Mouse (Mus musculus) cortical plate, adult 2 months (tissue): ENCODE results near the gene Chtop.

Experiments
- CTCF ChIP-seq: fragments of 200-500 bp; IDR thresholded peaks from 2 replicates; pipeline ENCODE4 v1.5.1; 2011; ENCODE audit warnings: mild to moderate bottlenecking, control low read depth, low read length; ENCODE audit not compliant: insufficient read depth; ENCODE audit errors: extremely low read depth
- POLR2A ChIP-seq: fragments of 200-500 bp; IDR thresholded peaks from 2 replicates; pipeline ENCODE4 v1.6.1; 2011; ENCODE audit warnings: mild to moderate bottlenecking, low read length, control low read depth; ENCODE audit not compliant: insufficient read depth; ENCODE audit errors: extremely low read depth

DNA sequence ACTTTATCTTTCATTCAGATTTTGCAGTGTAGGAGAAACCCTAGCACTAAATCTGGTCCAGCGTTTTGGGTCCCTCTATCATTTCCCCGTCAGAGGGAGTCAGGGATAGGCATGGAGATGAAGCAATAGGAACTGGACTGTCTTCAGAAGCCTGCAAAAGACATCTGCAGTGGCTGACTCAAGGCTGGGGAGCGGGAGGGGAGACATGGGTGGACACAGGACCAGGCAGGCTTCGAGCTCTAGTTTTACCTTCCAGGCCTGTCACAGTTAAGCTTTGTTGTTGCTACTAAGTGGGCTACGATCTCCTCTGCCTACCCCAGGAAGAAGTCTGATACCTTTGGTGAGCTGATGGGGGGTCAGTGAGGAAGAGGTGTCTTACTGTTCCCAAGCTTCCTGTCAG is 3.0 kb upstream of the Chtop start:
- TF ChIP-seq POLR2A (no peak), CTCF (no peak)
